Mouse (Mus musculus) layer of hippocampus, postnatal 10 days (tissue): ENCODE measurements around the gene Hfe. TPM values are rescaled to one million over a fixed set of nuclear protein-coding genes. Genes with fewer than 3 reads are reported as not detected.

Experiments
- DNase-seq, 2 experiments: peaks; one replicate each; pipeline ENCODE4 v3.0.0; 2021; ENCODE audit warnings: low spot score in 2 of 2
- long read RNA-seq: library from polyadenylated mRNA; stranded (forward); transcript quantifications from one replicate; pipeline ENCODE4 v2.0.0, GENCODE M21; 2023
- total RNA-seq, 2 experiments: library from RNA; stranded (reverse); gene quantifications; 2 replicates each; pipeline ENCODE4 v1.2.3; 2021

Hfe gene
- 1 to 10 TPM; 3.4 to 5.9 TPM for total RNA-seq
- long read RNA-seq, transcript Hfe-202 (6 exons, 3,572 nt): major isoform, 8 of 8 reads
- long read RNA-seq, partial matches to known transcripts: 0 of 8 reads
- long read RNA-seq, other reads (novel, unspliced or antisense): 0 of 8 reads

- peak in 1 of 2 experiments; percentile 45 for DNase-seq
Measured at GRCm38 (mm10) chr13:23710374-23711089, at the start of gene Hfe. TSS of gene Hfe (minus strand) at chr13:23710854.

GRCm38 (mm10) chr13:23759916-23760239, 49.2 kb upstream of the Hfe start:
- no peak for DNase-seq

- DNase-seq: no peak
Measured at GRCm38 (mm10) chr13:23759251-23759771, 48.7 kb upstream of the Hfe start.

DNA sequence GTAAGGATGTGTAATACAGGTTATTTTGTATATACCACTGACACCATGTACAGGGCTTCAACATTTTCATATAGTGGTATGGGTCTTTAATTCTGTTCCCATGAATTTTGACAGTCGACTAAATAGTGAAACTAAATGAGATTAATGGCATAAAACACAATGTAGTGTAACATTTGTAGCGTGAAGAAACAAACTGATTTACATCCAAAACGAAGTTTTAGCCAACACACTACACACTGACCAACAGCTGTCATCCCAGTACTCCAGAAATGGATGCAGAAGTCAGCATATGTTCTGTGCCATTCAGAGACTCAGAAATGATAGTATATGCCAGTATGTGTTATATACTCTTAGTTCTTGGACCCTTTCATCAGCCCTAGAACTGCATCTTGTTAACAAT, 47.3 kb upstream of the Hfe start:
- DNase-seq: no peak

DNA sequence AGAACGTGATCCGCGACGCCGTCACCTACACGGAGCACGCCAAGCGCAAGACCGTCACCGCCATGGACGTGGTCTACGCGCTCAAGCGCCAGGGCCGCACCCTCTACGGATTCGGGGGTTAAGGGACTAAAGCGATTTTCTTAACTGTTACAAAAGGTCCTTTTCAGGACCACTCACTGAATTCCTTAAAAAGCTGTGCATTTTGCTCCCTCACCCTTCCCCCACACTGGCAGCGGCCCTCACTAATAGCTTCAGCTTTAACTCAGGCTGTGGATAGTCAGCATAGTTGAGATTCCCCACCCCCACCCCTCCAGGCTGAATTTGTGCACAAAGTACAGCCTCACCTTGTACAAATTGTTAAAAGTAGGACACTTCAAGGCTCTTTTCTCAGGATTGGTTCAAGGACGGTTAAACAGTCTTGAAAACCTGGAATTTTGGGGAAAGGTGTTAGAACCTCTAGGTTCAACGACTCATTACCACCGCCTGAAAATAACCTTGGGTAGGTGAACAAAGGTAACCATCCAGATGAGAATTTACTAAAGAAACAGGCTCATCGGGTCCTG, 46.6 kb upstream of the Hfe start:
- DNase-seq: peak in 1 of 2 experiments; percentile 15

DNA sequence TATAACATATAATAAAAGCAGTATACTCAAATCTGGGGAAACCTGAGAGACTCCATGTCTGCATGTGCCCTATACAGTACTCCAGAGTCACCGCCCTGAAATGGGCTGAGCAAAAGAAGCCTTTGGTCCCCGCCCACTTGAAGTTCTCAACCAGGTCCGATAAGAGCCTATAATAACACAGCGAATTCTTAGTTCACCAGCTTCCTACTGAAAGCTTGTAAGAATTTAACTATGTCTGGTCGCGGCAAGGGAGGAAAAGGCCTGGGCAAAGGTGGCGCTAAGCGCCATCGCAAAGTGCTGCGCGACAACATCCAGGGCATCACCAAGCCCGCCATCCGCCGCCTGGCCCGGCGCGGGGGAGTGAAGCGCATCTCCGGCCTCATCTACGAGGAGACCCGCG, 46.1 kb upstream of the Hfe start, which contains the start of gene Hist1h4b:
TSS of gene Hist1h4b (plus strand) at position 224 of the 400 bp plus-strand sequence.
- peak; percentile 77 to 82 for DNase-seq

- DNase-seq: no peak
Measured at GRCm38 (mm10) chr13:23755000-23755399, 44.3 kb upstream of the Hfe start.

DNA sequence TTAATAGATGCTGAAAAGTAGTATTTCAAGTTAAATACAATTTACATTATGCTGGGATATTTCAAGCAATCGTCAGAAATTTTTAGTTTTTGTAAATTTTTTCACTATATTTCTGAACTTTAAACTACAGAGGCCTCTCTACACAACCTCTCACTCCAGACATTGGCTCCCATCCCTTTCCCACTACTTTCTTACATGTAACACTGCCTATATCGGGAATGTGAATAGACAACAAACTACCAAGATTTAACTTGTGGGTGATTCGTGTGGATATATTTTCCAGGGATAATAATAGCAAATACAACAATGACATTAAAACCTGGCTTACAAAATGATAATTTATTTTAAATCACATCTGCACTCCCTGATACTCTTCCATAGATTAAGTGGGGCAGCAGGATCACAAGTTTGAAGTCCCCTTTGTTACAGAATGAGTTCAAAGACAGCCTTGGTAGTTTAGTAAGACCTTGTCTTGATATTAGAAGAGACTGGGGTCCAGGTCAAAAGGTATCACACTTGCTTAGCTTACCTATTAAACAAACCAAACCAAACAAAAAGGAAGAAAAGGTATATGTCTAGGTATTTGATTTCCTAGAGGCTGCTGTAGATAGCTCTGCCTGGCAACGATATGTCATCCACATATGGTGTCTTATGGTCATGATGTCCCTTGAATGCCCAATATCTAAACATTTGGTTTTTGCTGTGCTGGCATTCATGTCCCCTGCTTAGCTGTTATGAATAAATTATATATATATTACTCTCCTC, 42.8 kb upstream of the Hfe start:
- no peak for DNase-seq

- no peak for DNase-seq
Measured at GRCm38 (mm10) chr13:23752742-23753172, 42.1 kb upstream of the Hfe start.

GRCm38 (mm10) chr13:23752067-23752741, 41.5 kb upstream of the Hfe start, which contains the start of gene Hist1h3b:
TSS of gene Hist1h3b (plus strand) at chr13:23752267.
- DNase-seq: peak; percentile 92

DNA sequence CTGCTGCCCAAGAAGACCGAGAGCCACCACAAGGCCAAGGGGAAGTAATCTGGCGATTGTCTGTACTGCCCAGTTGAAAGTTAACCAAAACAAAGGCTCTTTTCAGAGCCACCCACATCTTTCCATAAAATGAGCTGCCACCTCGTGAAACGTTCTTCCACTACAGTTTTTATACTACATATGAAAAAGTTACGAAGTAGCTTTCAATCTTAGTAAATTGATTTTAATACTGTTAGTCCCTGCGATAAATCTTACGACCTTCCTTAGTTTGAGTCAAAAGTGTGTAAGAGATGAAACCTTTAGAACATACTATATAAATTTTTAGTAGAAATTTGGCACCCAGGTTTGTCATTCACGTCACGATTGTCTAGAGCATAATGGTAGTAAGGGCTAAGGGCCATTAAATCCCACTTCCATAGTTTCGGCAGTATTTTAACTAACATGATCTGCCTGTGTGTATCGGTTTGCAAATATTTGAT, 40.9 kb upstream of the Hfe start:
- DNase-seq: no peak

DNA sequence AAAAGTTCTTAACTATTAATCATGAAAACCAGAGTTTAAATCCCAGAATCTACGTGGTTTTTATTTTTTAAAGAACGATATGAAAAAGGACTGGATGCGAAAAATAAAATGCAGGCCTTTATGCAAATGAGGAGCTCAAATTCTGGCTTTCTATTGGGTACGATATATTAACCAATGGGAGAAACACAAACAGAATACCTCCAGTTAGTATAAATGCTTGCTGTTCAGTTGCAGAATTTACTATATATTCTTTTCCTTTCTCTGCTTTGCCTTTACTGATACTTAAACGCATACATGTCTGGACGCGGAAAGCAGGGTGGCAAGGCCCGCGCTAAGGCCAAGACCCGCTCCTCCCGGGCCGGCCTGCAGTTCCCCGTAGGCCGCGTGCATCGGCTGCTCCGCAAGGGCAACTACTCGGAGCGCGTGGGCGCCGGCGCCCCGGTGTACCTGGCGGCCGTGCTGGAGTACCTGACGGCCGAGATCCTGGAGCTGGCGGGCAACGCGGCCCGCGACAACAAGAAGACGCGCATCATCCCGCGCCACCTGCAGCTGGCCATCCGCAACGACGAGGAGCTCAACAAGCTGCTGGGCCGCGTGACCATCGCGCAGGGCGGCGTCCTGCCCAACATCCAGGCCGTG, 40.3 kb upstream of the Hfe start, which contains the start of gene Hist1h2ab:
TSS of gene Hist1h2ab (plus strand) at position 288 of the 639 bp plus-strand sequence.
- peak in 1 of 2 experiments; percentile 57 for DNase-seq

GRCm38 (mm10) chr13:23749563-23750121, 39.0 kb upstream of the Hfe start:
- DNase-seq: no peak

DNA sequence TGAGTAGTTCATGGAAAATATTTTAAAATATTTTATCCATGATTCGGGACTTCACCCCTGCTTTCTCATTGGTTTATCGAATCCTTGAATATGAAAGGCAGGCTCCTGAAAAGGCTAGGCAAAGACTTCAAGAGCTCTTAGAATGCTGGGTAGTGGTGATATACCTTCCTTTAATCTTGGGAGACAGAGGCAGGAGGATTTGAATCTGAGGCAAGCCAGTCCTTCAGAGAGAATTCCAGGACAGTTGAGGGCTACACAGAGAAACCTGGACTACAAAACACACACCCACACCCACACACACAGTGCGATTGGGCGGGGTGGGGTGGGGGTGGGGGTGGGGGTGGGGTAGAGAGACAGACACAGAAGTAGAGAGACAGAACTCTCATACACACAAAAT, 37.2 kb upstream of the Hfe start:
- DNase-seq: no peak

DNA sequence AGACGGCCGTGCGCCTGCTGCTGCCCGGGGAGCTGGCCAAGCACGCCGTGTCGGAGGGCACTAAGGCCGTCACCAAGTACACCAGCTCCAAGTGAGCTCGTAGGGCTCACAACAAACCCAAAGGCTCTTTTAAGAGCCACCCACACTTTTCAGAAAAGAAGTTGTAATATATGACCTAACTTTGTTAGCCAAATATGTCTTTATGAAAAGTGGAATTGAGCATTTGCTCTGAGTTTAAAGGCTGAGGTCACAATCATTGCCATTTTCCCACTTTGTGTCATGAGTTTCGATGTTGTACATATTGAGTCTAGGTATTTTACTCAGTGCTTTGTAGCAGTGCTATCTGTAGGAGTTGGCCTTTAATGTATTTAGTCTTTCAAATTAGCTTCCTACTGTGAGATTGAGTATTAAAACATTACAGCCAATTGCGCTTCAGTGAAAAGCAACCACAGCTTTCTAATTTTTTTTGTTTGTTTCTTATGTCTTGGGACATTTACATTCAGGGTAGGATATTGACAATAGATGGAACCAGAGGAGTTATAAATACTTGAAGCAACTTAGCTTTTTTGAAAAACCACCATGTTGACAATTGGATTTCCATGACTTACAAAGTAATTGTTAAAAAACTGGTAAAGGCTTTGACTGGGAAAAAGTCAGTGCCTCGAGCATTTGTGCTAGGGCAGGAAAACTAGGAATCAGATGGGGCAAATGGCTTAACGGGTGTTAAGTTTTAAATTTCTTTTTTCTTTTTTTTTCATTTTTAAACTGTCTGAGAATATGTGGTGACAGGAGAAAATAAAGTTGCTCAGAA, 36.6 kb upstream of the Hfe start:
- DNase-seq: no peak

GRCm38 (mm10) chr13:23746201-23747080, 35.8 kb upstream of the Hfe start, which contains the start of gene Hist1h2bb:
TSS of gene Hist1h2bb (plus strand) at chr13:23746734.
- peak; percentile 67 to 72 for DNase-seq

GRCm38 (mm10) chr13:23745381-23746161, 34.9 kb upstream of the Hfe start, which contains the start of gene Hist1h3c:
TSS of gene Hist1h3c (minus strand) at chr13:23745602.
- DNase-seq: peak; percentile 87 to 89
